Mouse (Mus musculus) bone marrow, adult 2 months (tissue): ENCODE measurements at regions not wholly inside any gene's neighbourhood (a gene's known extent, or its start where the extent isn't known, plus 50 kb on each side); places are given as distances from the start of the nearest gene placed in this dataset.

Source experiments
- CTCF ChIP-seq: fragments of 200-500 bp; IDR thresholded peaks from 2 replicates; pipeline ENCODE4 v1.5.1; 2011; ENCODE audit warnings: low read length, control low read depth; ENCODE audit not compliant: control insufficient read depth, insufficient read depth
- POLR2A ChIP-seq: fragments of 200-500 bp; IDR thresholded peaks from 2 replicates; pipeline ENCODE4 v1.6.1; 2011; ENCODE audit warnings: low read depth, mild to moderate bottlenecking, control low read depth, low read length, borderline replicate concordance; ENCODE audit not compliant: control insufficient read depth

DNA sequence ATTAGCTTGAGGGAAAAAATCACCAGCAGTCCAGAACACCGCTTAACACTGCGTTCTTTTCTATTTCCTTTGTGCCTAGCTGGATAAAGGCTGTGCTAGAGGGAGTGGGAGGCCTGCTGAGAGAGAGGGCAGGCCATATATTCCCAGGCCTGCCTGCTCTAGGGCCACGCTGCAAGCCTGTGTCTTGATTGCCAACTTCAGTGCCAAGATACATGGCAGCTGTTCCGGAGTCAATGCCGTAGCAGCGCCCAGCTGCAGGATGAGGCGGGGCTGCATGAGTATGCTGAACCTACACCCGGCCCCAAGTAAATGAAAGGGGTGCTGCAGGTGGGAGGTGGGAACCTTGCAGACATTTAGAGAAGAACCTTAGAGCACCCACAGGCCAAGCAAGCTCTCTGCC, 127.5 kb upstream of the Eif4g2 start:
- TF ChIP-seq CTCF: no peak
- no peak for TF ChIP-seq POLR2A
